Mouse (Mus musculus) midbrain, embryonic 14.5 days (tissue): Measurements from ENCODE around the gene Wdr46. TPM values are rescaled to one million over a fixed set of nuclear protein-coding genes. Genes with fewer than 3 reads are reported as not detected.
"Not testable (repeated sequence)": the region's sequence is repeated elsewhere in the genome, so short reads cannot be mapped to it uniquely, and the experiment has no call there.

Experiments
- ATAC-seq: fragments of 200-750 bp; cut with Nextera tagmentation; 2 replicates; pipeline ENCODE4 v1.8.0; 2017; ENCODE audit warnings: moderate number of reproducible peaks, moderate library complexity; ENCODE audit not compliant: low FRiP score, low TSS enrichment
- DNase-seq: peaks from one replicate; pipeline ENCODE4 v3.0.0-alpha.2; 2015
- H3K27ac ChIP-seq: fragments of 300-500 bp; sonication (generic); replicated peaks from 2 replicates; pipeline ENCODE4 v1.5.1; 2014; ENCODE audit warnings: mild to moderate bottlenecking, low read depth, low read length, moderate library complexity
- H3K27me3 ChIP-seq: fragments of 300-500 bp; sonication (generic); 2 replicates; pipeline ENCODE4 v1.6.1; 2014; ENCODE audit warnings: low read length, control low read depth, mixed read lengths; ENCODE audit not compliant: control insufficient read depth, insufficient read depth
- H3K36me3 ChIP-seq: fragments of 300-500 bp; sonication (generic); 2 replicates; pipeline ENCODE4 v1.6.1; 2014; ENCODE audit warnings: low read length, control low read depth; ENCODE audit not compliant: control insufficient read depth, insufficient read depth
- H3K4me1 ChIP-seq: fragments of 300-500 bp; sonication (generic); 2 replicates; pipeline ENCODE4 v1.6.1; 2014; ENCODE audit warnings: mild to moderate bottlenecking, antibody characterized with exemption, low read length, control low read depth; ENCODE audit not compliant: control insufficient read depth, insufficient read depth
- H3K4me2 ChIP-seq: fragments of 300-500 bp; sonication (generic); 2 replicates; pipeline ENCODE4 v1.6.1; 2014; ENCODE audit warnings: mild to moderate bottlenecking, low read length, moderate library complexity
- H3K4me3 ChIP-seq: fragments of 300-500 bp; sonication (generic); replicated peaks from 2 replicates; pipeline ENCODE4 v1.5.1; 2014; ENCODE audit warnings: low read depth, low read length
- H3K9ac ChIP-seq: fragments of 300-500 bp; sonication (generic); replicated peaks from 2 replicates; pipeline ENCODE4 v1.6.1; 2014; ENCODE audit warnings: mild to moderate bottlenecking, low read length, moderate library complexity
- H3K9me3 ChIP-seq: fragments of 300-500 bp; sonication (generic); 2 replicates; pipeline ENCODE4 v1.6.1; 2016; ENCODE audit warnings: low read length, control low read depth, mixed read lengths; ENCODE audit not compliant: control insufficient read depth
- WGBS: fragments of 180-500 bp; shearing (Covaris S2); extraction: QIAGEN DNeasy Blood & Tissue Kit; methylation state at CpG from one replicate; pipeline ENCODE4 v1.1.7; 2014; 5-methylcytosine and 5-hydroxymethylcytosine counted together
- polyA plus RNA-seq: library from polyadenylated mRNA; unstranded; fragments of >200 nt; fragmentation: Nextera tagmentation; extraction: Ambion mirVana; gene quantifications from 2 replicates; pipeline ENCODE4 v1.2.1, GENCODE M21; 2014

Wdr46 gene
- polyA plus RNA-seq = 15.5 and 16.9 TPM in 2 replicates

DNA sequence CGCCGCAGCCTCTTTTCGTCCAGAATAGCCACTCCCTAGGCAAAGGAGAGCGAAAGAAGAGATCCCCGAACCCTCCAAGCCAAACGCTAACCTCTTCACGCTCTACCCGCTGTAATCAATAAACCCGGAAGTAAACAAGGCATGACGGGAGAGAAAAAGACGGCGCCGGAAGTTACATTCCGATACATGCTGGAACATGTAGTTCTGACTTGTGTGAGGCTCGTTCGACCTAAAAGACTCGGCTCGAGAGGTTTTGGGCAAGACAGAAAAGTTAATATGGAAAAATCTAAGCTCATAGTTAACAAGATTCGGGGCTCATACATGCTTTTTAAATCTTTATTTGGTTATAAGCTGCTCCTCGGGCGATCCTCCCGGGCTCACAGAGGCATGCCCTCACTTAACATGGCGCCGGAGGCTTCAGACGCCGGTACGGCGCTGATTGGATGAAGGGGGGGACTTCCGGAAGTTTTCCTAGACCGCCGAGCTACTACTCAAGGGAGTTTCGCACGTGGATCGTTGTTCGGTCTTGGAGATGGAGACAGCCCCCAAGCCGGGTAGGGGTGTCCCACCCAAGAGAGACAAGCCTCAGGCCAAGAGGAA, at the start of gene Wdr46, which contains the start of gene Pfdn6:
Gene Wdr46 (plus strand): TSS at position 455 of the 600 bp plus-strand sequence.
Gene Pfdn6 (minus strand): TSS at position 138 of the 600 bp plus-strand sequence.
- Histone ChIP-seq H3K4me3 (peak within 1 kb of the TSS; percentile 67), H3K9ac (peak within 1 kb of the TSS; percentile 65), H3K9me3 (no peaks in the 10 kb centered on the region), H3K4me2 (peak within 1 kb of the TSS; percentile 95), H3K27ac (no peak within 1 kb of the TSS), H3K27me3 (no peaks in the 10 kb centered on the region), H3K4me1 (peaks cover 16% of the 10 kb centered on the region), H3K36me3 (peaks cover 55% of the 10 kb centered on the region)
- DNase-seq (peak; percentile 96), ATAC-seq (peak; percentile 91)
- WGBS = under 1% methylated on average over 36 of the region's 36 CpGs

DNA sequence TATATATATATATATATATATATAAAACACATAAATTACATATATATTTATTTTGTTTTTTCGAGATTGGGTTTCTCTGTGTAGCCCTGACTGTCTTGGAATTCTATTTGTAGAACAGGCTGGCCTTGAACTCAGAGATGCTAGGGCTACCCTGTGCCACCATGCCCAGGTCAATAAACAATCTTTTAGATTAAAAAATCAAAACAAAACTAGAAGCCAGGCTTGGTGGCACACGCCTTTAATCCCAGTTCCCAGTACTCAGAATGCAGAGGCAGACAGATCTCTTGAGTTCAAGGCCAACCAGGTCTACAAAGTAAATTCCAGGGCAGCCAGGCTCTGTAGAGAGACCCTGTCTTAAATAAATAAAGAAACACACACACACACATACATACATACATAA, 49.1 kb upstream of the Wdr46 start:
- ATAC-seq (no peak), DNase-seq (no peak)
- Histone ChIP-seq H3K4me1 (no peaks in the 10 kb centered on the region), H3K4me3 (no peak overlapping the region), H3K9me3 (no peaks in the 10 kb centered on the region), H3K27ac (no peak overlapping the region), H3K36me3 (no peaks in the 10 kb centered on the region), H3K9ac (no peak overlapping the region), H3K4me2 (no peak overlapping the region), H3K27me3 (no peaks in the 10 kb centered on the region)
- 75% methylated on average over 2 of the region's 2 CpGs for WGBS

DNA sequence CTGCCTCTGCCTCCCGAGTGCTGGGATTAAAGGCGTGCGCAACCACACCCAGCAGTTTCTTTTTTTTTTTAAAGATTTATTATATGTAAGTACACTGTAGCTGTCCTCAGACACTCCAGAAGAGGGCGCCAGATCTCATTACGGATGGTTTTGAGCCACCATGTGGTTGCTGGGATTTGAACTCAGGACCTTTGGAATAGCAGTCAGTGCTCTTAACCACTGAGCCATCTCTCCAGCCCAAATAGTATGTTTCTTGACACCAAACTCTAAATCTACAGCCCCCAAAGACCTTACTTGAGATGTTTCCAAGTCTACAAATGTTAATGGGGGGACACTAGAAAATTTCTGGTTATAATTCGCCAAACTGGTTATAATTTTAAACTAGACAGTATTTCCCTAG, 48.6 kb upstream of the Wdr46 start:
- DNase-seq, H3K27ac ChIP-seq, H3K9ac ChIP-seq, H3K9me3 ChIP-seq, H3K4me1 ChIP-seq, H3K4me2 ChIP-seq, H3K36me3 ChIP-seq, H3K27me3 ChIP-seq, H3K4me3 ChIP-seq, ATAC-seq: not testable (repeated sequence)
- WGBS = 70% methylated on average over 6 of the region's 6 CpGs

DNA sequence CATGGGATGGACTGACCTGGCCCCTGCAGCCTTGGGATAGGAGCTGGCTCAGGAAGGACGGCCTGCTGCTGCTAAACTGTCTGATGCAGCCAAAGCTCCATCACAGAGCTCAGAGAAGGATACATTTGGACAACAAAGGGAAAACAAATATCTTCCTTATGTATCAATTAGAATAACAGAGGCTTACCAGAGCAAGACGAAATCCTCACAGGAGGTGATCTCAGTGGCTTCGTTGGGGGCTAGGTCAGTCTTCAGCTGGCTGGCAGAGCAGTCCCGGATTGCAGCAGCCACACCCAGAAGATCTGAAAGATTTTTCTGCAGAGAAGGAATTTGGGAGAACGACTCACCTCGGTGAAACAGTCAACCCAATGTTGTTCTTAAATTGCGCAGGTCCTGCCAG, 48.0 kb upstream of the Wdr46 start:
- Histone ChIP-seq H3K9ac (no peak overlapping the region), H3K4me1 (no peaks in the 10 kb centered on the region), H3K27me3 (no peaks in the 10 kb centered on the region), H3K36me3 (no peaks in the 10 kb centered on the region), H3K4me3 (no peak overlapping the region), H3K27ac (no peak overlapping the region), H3K9me3 (no peaks in the 10 kb centered on the region), H3K4me2 (no peak overlapping the region)
- DNase-seq (no peak), ATAC-seq (no peak)
- 10% methylated on average over 7 of the region's 7 CpGs for WGBS

DNA sequence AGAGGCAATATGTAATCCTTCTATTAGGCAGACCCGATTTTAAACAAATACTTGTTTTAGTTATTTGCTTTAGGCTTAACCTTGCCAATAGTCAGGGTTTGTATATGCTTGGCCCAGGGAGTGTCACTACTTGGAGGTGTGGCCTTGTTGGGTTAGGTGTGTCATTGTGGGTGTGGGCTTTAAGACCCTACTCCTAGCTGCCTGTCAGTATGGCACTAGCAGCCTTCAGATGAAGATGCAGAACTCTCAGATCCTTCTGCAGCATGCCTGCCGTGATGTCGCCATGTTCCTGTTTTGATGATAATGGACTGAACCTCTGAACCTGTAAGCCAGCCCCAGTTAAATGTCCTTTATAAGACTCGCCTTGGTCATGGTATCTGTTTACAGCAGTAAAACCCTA, 47.4 kb upstream of the Wdr46 start:
- H3K27ac ChIP-seq, ATAC-seq, H3K9ac ChIP-seq, H3K27me3 ChIP-seq, H3K4me2 ChIP-seq, DNase-seq, H3K4me1 ChIP-seq, H3K9me3 ChIP-seq, H3K36me3 ChIP-seq, H3K4me3 ChIP-seq: not testable (repeated sequence)
- 72% methylated on average over 4 of the region's 4 CpGs for whole genome bisulfite sequencing

DNA sequence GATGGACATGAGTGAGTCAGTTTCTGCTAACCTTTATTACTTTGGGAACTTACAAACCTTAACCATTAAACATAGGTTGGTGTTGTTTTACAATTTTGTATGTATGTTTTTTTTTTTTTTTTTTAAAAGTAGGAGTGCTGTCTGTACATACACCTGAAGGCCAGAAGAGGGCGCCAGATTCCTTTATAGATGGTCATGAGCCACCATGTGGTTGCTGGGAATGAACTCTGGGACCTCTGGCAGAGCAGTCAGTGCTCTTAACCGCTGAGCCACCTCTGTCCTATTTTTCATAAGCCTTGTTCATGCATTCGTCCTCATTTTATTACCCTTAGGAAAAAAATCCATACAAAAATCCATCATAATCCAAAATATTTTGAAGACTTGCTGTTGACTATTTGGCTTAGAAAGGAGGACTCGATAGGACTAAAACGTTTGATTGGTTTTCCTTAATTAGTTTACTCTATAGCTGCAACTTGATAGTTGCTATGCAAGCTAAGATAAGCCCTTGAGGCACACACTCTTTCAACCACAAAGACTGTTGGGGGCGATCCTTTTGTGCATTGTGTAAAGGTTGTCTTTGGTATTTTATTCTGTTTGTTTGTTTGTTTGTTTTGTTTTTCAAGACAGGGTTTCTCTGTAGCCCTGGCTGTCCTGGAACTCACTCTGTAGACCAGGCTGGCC, 43.2 kb upstream of the Wdr46 start:
- Histone ChIP-seq H3K4me3 (no peak overlapping the region), H3K27ac (no peak overlapping the region), H3K36me3 (no peaks in the 10 kb centered on the region), H3K9ac (no peak overlapping the region), H3K27me3 (no peaks in the 10 kb centered on the region), H3K4me1 (no peaks in the 10 kb centered on the region), H3K9me3 (no peaks in the 10 kb centered on the region), H3K4me2 (no peak overlapping the region)
- WGBS = 42% methylated on average over 6 of the region's 6 CpGs
- no peak for ATAC-seq
- peak; percentile 78 for DNase-seq

DNA sequence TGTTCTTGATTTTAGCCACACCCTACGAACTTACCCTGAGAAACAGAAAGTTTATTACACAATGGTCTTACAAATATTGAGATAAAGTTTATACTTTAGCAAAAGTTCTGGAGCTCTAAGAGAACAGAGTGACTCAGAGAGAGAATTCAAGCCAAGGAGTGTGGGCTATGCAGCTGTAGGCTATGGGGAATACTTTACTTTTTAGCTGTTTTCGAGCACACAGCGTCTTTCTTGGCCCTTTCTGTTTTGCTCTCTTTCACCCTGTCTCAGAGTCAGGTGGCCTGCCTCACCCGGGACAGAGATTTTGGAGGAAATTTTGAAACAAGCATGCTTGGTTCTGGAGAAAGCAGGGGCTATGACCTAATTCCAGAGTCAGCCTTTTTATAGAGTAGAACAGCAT, 42.3 kb upstream of the Wdr46 start:
- ATAC-seq = not testable (repeated sequence)

DNA sequence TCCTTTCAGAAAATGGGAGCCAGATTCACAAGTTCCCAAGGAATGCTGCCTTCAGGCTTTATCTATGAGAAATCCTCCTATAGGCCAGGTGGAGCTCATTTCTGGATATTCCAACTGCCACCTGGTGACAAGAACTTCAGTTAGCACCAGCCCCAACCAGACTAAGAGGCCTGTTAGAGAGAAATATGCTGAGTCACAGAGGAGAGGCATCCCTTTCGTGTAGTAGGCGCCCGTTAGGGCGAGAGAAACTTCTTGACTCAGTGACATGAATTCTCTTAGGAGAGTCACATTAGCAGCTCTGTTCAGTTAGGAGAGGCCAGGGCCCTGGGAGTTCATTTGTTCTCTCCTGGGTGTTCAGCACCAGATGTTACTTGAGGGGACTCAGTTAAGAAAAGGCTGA, 40.8 kb upstream of the Wdr46 start:
- H3K9ac ChIP-seq = no peak overlapping the region
- H3K27me3 ChIP-seq = no peaks in the 10 kb centered on the region
- WGBS = 84% methylated on average over 4 of the region's 4 CpGs
- ATAC-seq (no peak), DNase-seq (no peak)
- H3K36me3 ChIP-seq = no peaks in the 10 kb centered on the region
- H3K4me1 ChIP-seq = no peaks in the 10 kb centered on the region
- H3K4me3 ChIP-seq = no peak overlapping the region
- no peaks in the 10 kb centered on the region for H3K9me3 ChIP-seq
- no peak overlapping the region for H3K4me2 ChIP-seq
- H3K27ac ChIP-seq = no peak overlapping the region

More for the DNA sequence above, 42.3 kb upstream of the Wdr46 start:
- H3K4me2 ChIP-seq, H3K9ac ChIP-seq, H3K4me3 ChIP-seq, H3K27ac ChIP-seq, H3K9me3 ChIP-seq, H3K4me1 ChIP-seq, DNase-seq, H3K36me3 ChIP-seq, H3K27me3 ChIP-seq: not testable (repeated sequence)
- 89% methylated on average over 4 of the region's 4 CpGs for WGBS
